In genomic region chr6:88938664-88939055, GRCm38 (mm10) we compare ENCODE assay signal across 13 mouse cellular contexts. TPM values are rescaled to one million over a fixed set of nuclear protein-coding genes. Genes with fewer than 3 reads are reported as not detected.
DNase-seq lines count a peak whose midpoint lies in the region; ATAC-seq lines count a peak whose summit lies in the region.
"Had no signal": no experiment of that assay in that cellular context is flagged by ENCODE, and none has a peak within 500 bp of the region (broad histone marks: within the 10 kb centered on the region; RNA-seq: fewer than 3 reads in every experiment).

No protein-coding gene starts in this region.

- intact Hi-C loops in heart, postnatal 10 days (cut with DNase I), result loop anchor here (5.0 kb wide), 2 partner anchors 69 to 299 kb away; no protein-coding TSS in a partner anchor
- intact Hi-C loops in left cerebral cortex, postnatal 14 days (cut with DNase I), result loop anchor here (5.0 to 10.0 kb wide), 4 partner anchors 34 to 424 kb away; partner anchors contain the start of gene Plxna1

- WGBS in heart, embryonic 12.5 days, result 52% methylated on average over 5 of the region's 5 CpGs
- 39% methylated on average over 5 of the region's 5 CpGs for WGBS in hindbrain, embryonic 14.5 days
- 54% methylated on average over 5 of the region's 5 CpGs for WGBS in neural tube, embryonic 14.5 days

- no peak overlapping the region for H3K9ac ChIP-seq in heart, embryonic 12.5 days
- H3K9ac ChIP-seq in hindbrain, embryonic 14.5 days, result no peak overlapping the region
- no peak overlapping the region for H3K9ac ChIP-seq in neural tube, embryonic 14.5 days (replicated peaks; ENCODE audit: low read depth, low read length)
- H3K9ac ChIP-seq: liver, embryonic 12.5 days had no signal

- H3K36me3 ChIP-seq in heart, embryonic 12.5 days, result no peaks in the 10 kb centered on the region
- no peaks in the 10 kb centered on the region for H3K36me3 ChIP-seq in hindbrain, embryonic 14.5 days (replicated peaks; ENCODE audit: control insufficient read depth, insufficient read depth)
- H3K36me3 ChIP-seq in neural tube, embryonic 14.5 days (ENCODE audit: control insufficient read depth, insufficient read depth, low read length), result no peaks in the 10 kb centered on the region
- H3K36me3 ChIP-seq: liver, embryonic 12.5 days had no signal

- H3K4me3 ChIP-seq in heart, embryonic 12.5 days, result no peak overlapping the region
- H3K4me3 ChIP-seq in hindbrain, embryonic 14.5 days (replicated peaks; ENCODE audit: low read length), result no peak overlapping the region
- no peak overlapping the region for H3K4me3 ChIP-seq in neural tube, embryonic 14.5 days (ENCODE audit: low read depth, low read length)
- H3K4me3 ChIP-seq: liver, embryonic 12.5 days had no signal

- peak overlapping the region; percentile 86 for H3K27ac ChIP-seq in heart, embryonic 12.5 days (ENCODE audit: poor library complexity, severe bottlenecking)
- peak overlapping the region; percentile 66 for H3K27ac ChIP-seq in hindbrain, embryonic 14.5 days
- H3K27ac ChIP-seq in neural tube, embryonic 14.5 days (ENCODE audit: low read depth, low read length), result peak overlapping the region; percentile 30; the same call in 1 of the 2 replicates
- H3K27ac ChIP-seq: kidney, postnatal 0 days; liver, embryonic 12.5 days had no signal

- H3K4me1 ChIP-seq in heart, embryonic 12.5 days (replicated peaks), result peaks cover 83% of the 10 kb centered on the region
- H3K4me1 ChIP-seq in hindbrain, embryonic 14.5 days (replicated peaks; ENCODE audit: control insufficient read depth, insufficient read depth, low read length), result peaks cover 86% of the 10 kb centered on the region
- H3K4me1 ChIP-seq in neural tube, embryonic 14.5 days (ENCODE audit: control insufficient read depth, insufficient read depth, low read length), result peaks cover 20% of the 10 kb centered on the region
- H3K4me1 ChIP-seq: liver, embryonic 12.5 days had no signal

- no peak overlapping the region for H3K4me2 ChIP-seq in heart, embryonic 12.5 days
- H3K4me2 ChIP-seq in hindbrain, embryonic 14.5 days (replicated peaks), result no peak overlapping the region
- H3K4me2 ChIP-seq in neural tube, embryonic 14.5 days (ENCODE audit: low read depth, low read length), result no peak overlapping the region
- H3K4me2 ChIP-seq: liver, embryonic 12.5 days had no signal

- ATAC-seq in heart, embryonic 12.5 days (ENCODE audit: insufficient number of reproducible peaks, low FRiP score), result no peak
- no peak for ATAC-seq in hindbrain, embryonic 14.5 days (ENCODE audit: low FRiP score)
- no peak for ATAC-seq in neural tube, embryonic 14.5 days (ENCODE audit: low read depth)

- no peak for DNase-seq in heart, postnatal 10 days
- peak; percentile 4 for DNase-seq in right cerebral cortex, postnatal 14 days
- DNase-seq in right cerebral cortex, postnatal 25 days, result no peak
- no peak for DNase-seq in hindbrain, embryonic 14.5 days (ENCODE audit: low spot score)
- no peak for DNase-seq in Muller cell, postnatal 12 days (ENCODE audit: inconsistent ontology term)
- DNase-seq in left cerebral cortex, postnatal 14 days (ENCODE audit: low spot score in 2 of 2), result no peak
- DNase-seq: B cell, adult 2 months; layer of hippocampus, postnatal 36 days; spleen, adult 18-20 months had no signal

- H3K27me3 ChIP-seq in heart, embryonic 12.5 days (replicated peaks), result 0 out of 2 replicates have a peak, but pooled peaks cover 8% of the 10 kb centered on the region
- H3K27me3 ChIP-seq in hindbrain, embryonic 14.5 days (ENCODE audit: control insufficient read depth, insufficient read depth, low read length), result no peaks in the 10 kb centered on the region
- no peaks in the 10 kb centered on the region for H3K27me3 ChIP-seq in neural tube, embryonic 14.5 days (ENCODE audit: control insufficient read depth, insufficient read depth, low read length)

- no peaks in the 10 kb centered on the region for H3K9me3 ChIP-seq in heart, embryonic 12.5 days (replicated peaks)
- no peaks in the 10 kb centered on the region for H3K9me3 ChIP-seq in hindbrain, embryonic 14.5 days (ENCODE audit: control insufficient read depth, low read length)
- no peaks in the 10 kb centered on the region for H3K9me3 ChIP-seq in neural tube, embryonic 14.5 days (ENCODE audit: control insufficient read depth, low read length)
- H3K9me3 ChIP-seq: liver, embryonic 12.5 days had no signal

RNA-seq across cellular contexts. Expression of gene Tpra1, which starts 36.6 kb away (rescaled TPM):
- 42.8 and 48.0 TPM in 2 replicates for polyA plus RNA-seq in heart, embryonic 12.5 days (2016; fragmentation: Nextera tagmentation; extraction: Ambion mirVana)
- 10 to 100 TPM; 31.8 to 34.3 TPM for total RNA-seq in heart, postnatal 10 days (2021)
- polyA plus RNA-seq in hindbrain, embryonic 14.5 days (2014; fragmentation: Nextera tagmentation; extraction: Ambion mirVana), result 45.8 and 48.5 TPM in 2 replicates
- polyA plus RNA-seq in neural tube, embryonic 14.5 days (2014; fragmentation: Nextera tagmentation; extraction: Ambion mirVana), result 54.2 and 58.0 TPM in 2 replicates
- 10 to 100 TPM; 39.7 to 45.2 TPM for total RNA-seq in left cerebral cortex, postnatal 14 days (2021)

RNA-seq across cellular contexts. Expression of gene Mcm2, which starts 40.1 kb away (rescaled TPM):
- polyA plus RNA-seq in heart, embryonic 12.5 days (2016; fragmentation: Nextera tagmentation; extraction: Ambion mirVana), result 130 TPM in 2 replicates
- total RNA-seq in heart, postnatal 10 days (2021), result 10 to 100 TPM; 36.7 to 48.8 TPM
- 27.0 and 30.2 TPM in 2 replicates for polyA plus RNA-seq in hindbrain, embryonic 14.5 days (2014; fragmentation: Nextera tagmentation; extraction: Ambion mirVana)
- 15.1 and 22.6 TPM in 2 replicates for polyA plus RNA-seq in neural tube, embryonic 14.5 days (2014; fragmentation: Nextera tagmentation; extraction: Ambion mirVana)
- 1 to 10 TPM; 3.6 to 3.8 TPM for total RNA-seq in left cerebral cortex, postnatal 14 days (2021)

Comparison
In these comparisons a context has a peak if more than half of its experiments do, and no peak if none do; other contexts are left out.
1. H3K27ac ChIP-seq: peak in every context shown above with its lines; median percentile 86 in heart, embryonic 12.5 days; 66 in hindbrain, embryonic 14.5 days; 30 in neural tube, embryonic 14.5 days.